Mouse (Mus musculus): Measurements from ENCODE around the gene Moap1. TPM values are rescaled to one million over a fixed set of nuclear protein-coding genes. Genes with fewer than 3 reads are reported as not detected.

Moap1 gene
- total RNA-seq, 2 experiments from 2014 or later: 31.0 TPM

Other genes starting within 250 kb of the Moap1 start
- 100 to 1,000 TPM; 151 to 154 TPM for gene Chga, start 188.7 kb downstream of the Moap1 start, total RNA-seq (2021)
- gene Itpk1, start 38.7 kb downstream of the Moap1 start, total RNA-seq (2021): 10 to 100 TPM; 57.8 to 67.6 TPM
- 1 to 10 TPM; 4.9 to 5.3 TPM for gene Tmem251, start 101 bp upstream of the Moap1 start, total RNA-seq (2021)
- gene Gm28051, start 14.1 kb upstream of the Moap1 start, total RNA-seq (2021): not detected
- gene Gon7, start 14.1 kb upstream of the Moap1 start, total RNA-seq (2021): 10 to 100 TPM; 12.7 to 13.3 TPM
- 10 to 100 TPM; 30.9 to 31.4 TPM for gene Ubr7, start 14.3 kb upstream of the Moap1 start, total RNA-seq (2021)
- 10 to 100 TPM; 16.7 to 18.7 TPM for gene Gm20604, start 15.0 kb upstream of the Moap1 start, total RNA-seq (2021)
- gene Btbd7, start 134.8 kb upstream of the Moap1 start, total RNA-seq (2021): 10 to 100 TPM; 18.0 to 20.5 TPM
- gene Cox8c, start 155.7 kb upstream of the Moap1 start, total RNA-seq (2021): not detected
- gene Unc79, start 205.2 kb upstream of the Moap1 start, total RNA-seq (2021): 10 to 100 TPM; 43.3 to 47.2 TPM